Comparison of ENCODE assay signal across 21 mouse cellular contexts in the genomic region with DNA sequence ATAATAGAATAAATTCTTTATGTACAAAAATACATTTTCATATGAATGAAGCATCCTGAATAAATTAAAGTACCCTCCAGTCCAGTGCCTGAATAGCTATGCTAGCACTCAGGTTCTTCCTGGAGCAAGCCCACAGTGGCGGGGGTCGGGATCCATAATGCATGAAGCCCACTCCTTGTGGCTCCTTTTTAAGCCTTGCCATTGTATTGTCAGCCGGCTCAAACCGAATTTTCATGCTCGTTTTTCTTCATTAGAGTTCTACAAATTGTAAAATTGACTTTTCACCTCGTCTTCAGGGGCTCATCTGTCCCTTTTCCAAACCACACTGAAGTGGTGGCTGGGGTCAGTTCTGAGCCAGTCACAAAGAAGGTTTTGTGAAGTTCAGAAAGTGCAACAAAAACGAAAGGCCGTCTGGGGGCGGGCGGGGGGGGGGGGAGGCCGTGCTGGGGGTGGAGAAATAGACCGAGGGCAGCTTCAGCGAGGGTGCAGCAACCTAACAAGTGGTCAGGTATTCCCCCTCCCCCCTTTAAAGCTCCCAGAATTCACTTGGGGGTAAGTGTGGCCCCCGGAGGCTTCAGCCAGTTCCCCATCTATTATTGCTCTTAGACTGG. TPM values are rescaled to one million over a fixed set of nuclear protein-coding genes. Genes with fewer than 3 reads are reported as not detected.
DNase-seq lines count a peak whose midpoint lies in the region; ATAC-seq lines count a peak whose summit lies in the region.
"Had no signal": no experiment of that assay in that cellular context is flagged by ENCODE, and none has a peak within 500 bp of the region (broad histone marks: within the 10 kb centered on the region; RNA-seq: fewer than 3 reads in every experiment).

No protein-coding gene starts in this region.

- no peak for ATAC-seq in limb, embryonic 11.5 days (ENCODE audit: insufficient number of reproducible peaks, low FRiP score, low TSS enrichment, low read depth)
- ATAC-seq in hindbrain, embryonic 12.5 days (ENCODE audit: low FRiP score) = no peak
- ATAC-seq in neural tube, embryonic 13.5 days (ENCODE audit: low read depth) = no peak
- ATAC-seq: CD4-positive, CD25-positive, alpha-beta regulatory T cell, adult 4 months had no signal

- no peaks in the 10 kb centered on the region for H3K36me3 ChIP-seq in limb, embryonic 11.5 days (ENCODE audit: control insufficient read depth, insufficient read depth, low read length)
- no peaks in the 10 kb centered on the region for H3K36me3 ChIP-seq in limb, embryonic 10.5 days
- H3K36me3 ChIP-seq in embryonic facial prominence, embryonic 10.5 days (replicated peaks) = no peaks in the 10 kb centered on the region
- H3K36me3 ChIP-seq in hindbrain, embryonic 12.5 days = no peaks in the 10 kb centered on the region
- no peaks in the 10 kb centered on the region for H3K36me3 ChIP-seq in neural tube, embryonic 13.5 days
- H3K36me3 ChIP-seq: heart, embryonic 13.5 days; limb, embryonic 13.5 days; liver, embryonic 15.5 days had no signal

- no peak overlapping the region for H3K9ac ChIP-seq in limb, embryonic 11.5 days (ENCODE audit: low read length)
- peak overlapping the region; percentile 32; the same call in 1 of the 2 replicates for H3K9ac ChIP-seq in hindbrain, embryonic 12.5 days
- no peak overlapping the region for H3K9ac ChIP-seq in neural tube, embryonic 13.5 days
- H3K9ac ChIP-seq: heart, embryonic 13.5 days; limb, embryonic 13.5 days; liver, embryonic 15.5 days had no signal

- 0 out of 2 replicates have a peak, but pooled peaks cover 2% of the 10 kb centered on the region for H3K9me3 ChIP-seq in limb, embryonic 11.5 days (ENCODE audit: control insufficient read depth, low read length)
- H3K9me3 ChIP-seq in limb, embryonic 10.5 days (replicated peaks) = no peaks in the 10 kb centered on the region
- H3K9me3 ChIP-seq in embryonic facial prominence, embryonic 10.5 days = no peaks in the 10 kb centered on the region
- H3K9me3 ChIP-seq in hindbrain, embryonic 12.5 days (replicated peaks) = no peaks in the 10 kb centered on the region
- no peaks in the 10 kb centered on the region for H3K9me3 ChIP-seq in neural tube, embryonic 13.5 days
- H3K9me3 ChIP-seq: heart, embryonic 13.5 days; limb, embryonic 13.5 days; liver, embryonic 15.5 days had no signal

- DNase-seq in limb, embryonic 11.5 days (ENCODE audit: low spot score) = peak; percentile 37
- no peak for DNase-seq in limb, embryonic 10.5 days (ENCODE audit: low spot score)
- no peak for DNase-seq in embryonic facial prominence, embryonic 10.5 days (ENCODE audit: low spot score)
- no peak for DNase-seq in kidney, adult 11 months
- no peak for DNase-seq in adrenal gland, postnatal 14 days
- DNase-seq: adrenal gland, postnatal 36 days; cerebellum, postnatal 36 days; lung, postnatal 36 days; thymus, adult 2 months had no signal

- H3K4me1 ChIP-seq in limb, embryonic 11.5 days (ENCODE audit: control insufficient read depth, insufficient read depth, low read length) = peaks cover 14% of the 10 kb centered on the region
- peaks cover 25% of the 10 kb centered on the region for H3K4me1 ChIP-seq in limb, embryonic 10.5 days
- peaks cover 43% of the 10 kb centered on the region for H3K4me1 ChIP-seq in embryonic facial prominence, embryonic 10.5 days
- peaks cover 46% of the 10 kb centered on the region for H3K4me1 ChIP-seq in hindbrain, embryonic 12.5 days
- H3K4me1 ChIP-seq in neural tube, embryonic 13.5 days (replicated peaks) = peaks cover 44% of the 10 kb centered on the region
- H3K4me1 ChIP-seq: liver, embryonic 15.5 days had no signal

- WGBS in limb, embryonic 11.5 days = 2% methylated on average over 14 of the region's 14 CpGs
- under 1% methylated on average over 14 of the region's 14 CpGs for WGBS in limb, embryonic 10.5 days
- WGBS in embryonic facial prominence, embryonic 10.5 days = 1% methylated on average over 14 of the region's 14 CpGs
- WGBS in hindbrain, embryonic 12.5 days = 2% methylated on average over 10 of the region's 14 CpGs
- under 1% methylated on average over 14 of the region's 14 CpGs for WGBS in neural tube, embryonic 13.5 days

- no peak overlapping the region for H3K4me2 ChIP-seq in limb, embryonic 11.5 days (ENCODE audit: low read depth, severe bottlenecking)
- H3K4me2 ChIP-seq in hindbrain, embryonic 12.5 days (replicated peaks) = peak overlapping the region; percentile 56
- H3K4me2 ChIP-seq in neural tube, embryonic 13.5 days = peak overlapping the region; percentile 59; the same call in 1 of the 2 replicates
- H3K4me2 ChIP-seq: liver, embryonic 15.5 days had no signal

- peaks cover 82% of the 10 kb centered on the region for H3K27me3 ChIP-seq in limb, embryonic 11.5 days (ENCODE audit: control insufficient read depth, insufficient read depth, low read length)
- H3K27me3 ChIP-seq in limb, embryonic 10.5 days (ENCODE audit: low read depth, poor library complexity, severe bottlenecking) = peaks cover 100% of the 10 kb centered on the region
- H3K27me3 ChIP-seq in embryonic facial prominence, embryonic 10.5 days (replicated peaks; ENCODE audit: low read depth, poor library complexity, severe bottlenecking) = peaks cover 100% of the 10 kb centered on the region
- peaks cover 98% of the 10 kb centered on the region for H3K27me3 ChIP-seq in hindbrain, embryonic 12.5 days
- H3K27me3 ChIP-seq in neural tube, embryonic 13.5 days = peaks cover 100% of the 10 kb centered on the region

- H3K27ac ChIP-seq in limb, embryonic 11.5 days (replicated peaks; ENCODE audit: low read depth, low read length) = no peak overlapping the region
- no peak overlapping the region for H3K27ac ChIP-seq in limb, embryonic 10.5 days
- H3K27ac ChIP-seq in embryonic facial prominence, embryonic 10.5 days (replicated peaks) = peak overlapping the region; percentile 73
- peak overlapping the region; percentile 71 for H3K27ac ChIP-seq in hindbrain, embryonic 12.5 days
- 0 out of 2 replicates have a peak overlapping the region, but pooled peaks have one; percentile 28 for H3K27ac ChIP-seq in neural tube, embryonic 13.5 days (replicated peaks)
- H3K27ac ChIP-seq: heart, embryonic 13.5 days; left cerebral cortex, adult 2 months; limb, embryonic 13.5 days; liver, embryonic 15.5 days had no signal

- no peak overlapping the region for H3K4me3 ChIP-seq in limb, embryonic 11.5 days (ENCODE audit: low read depth, low read length)
- no peak overlapping the region for H3K4me3 ChIP-seq in limb, embryonic 10.5 days
- H3K4me3 ChIP-seq in embryonic facial prominence, embryonic 10.5 days = peak overlapping the region; percentile 55
- peak overlapping the region; percentile 32; the same call in 1 of the 2 replicates for H3K4me3 ChIP-seq in hindbrain, embryonic 12.5 days
- peak overlapping the region; percentile 37; the same call in 1 of the 2 replicates for H3K4me3 ChIP-seq in neural tube, embryonic 13.5 days
- H3K4me3 ChIP-seq: erythroblast, embryonic 14.5 days; left cerebral cortex, adult 2 months; liver, embryonic 15.5 days had no signal

RNA-seq across cellular contexts. Expression of gene Neurog1, which starts 1.3 kb away (rescaled TPM):
- not detected in 2 replicates for polyA plus RNA-seq in limb, embryonic 11.5 days (2014; fragmentation: Nextera tagmentation; extraction: Ambion mirVana)
- polyA plus RNA-seq in limb, embryonic 10.5 days (2016; fragmentation: Nextera tagmentation; extraction: Ambion mirVana) = 0.11 TPM in 1 of 2 replicates, not detected in the other
- polyA plus RNA-seq in embryonic facial prominence, embryonic 10.5 days (2016; fragmentation: Nextera tagmentation; extraction: Ambion mirVana) = 11.2 and 15.5 TPM in 2 replicates
- 18.2 and 21.7 TPM in 2 replicates for polyA plus RNA-seq in hindbrain, embryonic 12.5 days (2016; fragmentation: Nextera tagmentation; extraction: Ambion mirVana)
- polyA plus RNA-seq in neural tube, embryonic 13.5 days (2015; fragmentation: Nextera tagmentation; extraction: Ambion mirVana) = 4.5 and 5.6 TPM in 2 replicates
- total RNA-seq in adrenal gland, postnatal 14 days (2021) = not detected in 2 replicates
- total RNA-seq: adrenal gland, postnatal 36 days; gastrocnemius, postnatal 4 days; hematopoietic stem cell, adult 5-6 weeks; left cerebral cortex, adult 2 months had no signal
- polyA plus RNA-seq: CD4-positive, CD25-positive, alpha-beta regulatory T cell, adult 4 months; erythroblast, embryonic 14.5 days; heart, embryonic 13.5 days; kidney, embryonic 16.5 days; limb, embryonic 13.5 days; liver, embryonic 15.5 days; stomach, embryonic 14.5 days had no signal

RNA-seq across cellular contexts. Expression of gene Cxcl14, which starts 45.7 kb away (rescaled TPM):
- 145 and 157 TPM in 2 replicates for polyA plus RNA-seq in limb, embryonic 11.5 days (2014; fragmentation: Nextera tagmentation; extraction: Ambion mirVana)
- 29.8 and 112 TPM in 2 replicates for polyA plus RNA-seq in limb, embryonic 10.5 days (2016; fragmentation: Nextera tagmentation; extraction: Ambion mirVana)
- polyA plus RNA-seq in embryonic facial prominence, embryonic 10.5 days (2016; fragmentation: Nextera tagmentation; extraction: Ambion mirVana) = 23.8 and 40.2 TPM in 2 replicates
- polyA plus RNA-seq in hindbrain, embryonic 12.5 days (2016; fragmentation: Nextera tagmentation; extraction: Ambion mirVana) = 72.3 and 90.1 TPM in 2 replicates
- 3.0 and 11.7 TPM in 2 replicates for polyA plus RNA-seq in neural tube, embryonic 13.5 days (2015; fragmentation: Nextera tagmentation; extraction: Ambion mirVana)
- total RNA-seq in adrenal gland, postnatal 14 days (2021) = 23.9 and 27.3 TPM in 2 replicates
- polyA plus RNA-seq: CD4-positive, CD25-positive, alpha-beta regulatory T cell, adult 4 months; erythroblast, embryonic 14.5 days had no signal

Comparison
In these comparisons a context has a peak if more than half of its experiments do, and no peak if none do; other contexts are left out.
1. H3K27ac ChIP-seq: peak in embryonic facial prominence, embryonic 10.5 days (single experiment), hindbrain, embryonic 12.5 days (single experiment) and neural tube, embryonic 13.5 days (single experiment); none in limb, embryonic 11.5 days (single experiment) and limb, embryonic 10.5 days (single experiment).
2. H3K4me3 ChIP-seq: peak in embryonic facial prominence, embryonic 10.5 days (single experiment), hindbrain, embryonic 12.5 days (single experiment) and neural tube, embryonic 13.5 days (single experiment); none in limb, embryonic 11.5 days (single experiment) and limb, embryonic 10.5 days (single experiment).